Mouse (Mus musculus) thymus, adult 18-20 months (tissue): ENCODE data around the gene Bcas1.

Experiments used
- DNase-seq, 2 experiments: peaks; one replicate each; pipeline ENCODE4 v3.0.0; 2022; ENCODE audit warnings: mixed read lengths in 2 of 2

Bcas1 gene

DNA sequence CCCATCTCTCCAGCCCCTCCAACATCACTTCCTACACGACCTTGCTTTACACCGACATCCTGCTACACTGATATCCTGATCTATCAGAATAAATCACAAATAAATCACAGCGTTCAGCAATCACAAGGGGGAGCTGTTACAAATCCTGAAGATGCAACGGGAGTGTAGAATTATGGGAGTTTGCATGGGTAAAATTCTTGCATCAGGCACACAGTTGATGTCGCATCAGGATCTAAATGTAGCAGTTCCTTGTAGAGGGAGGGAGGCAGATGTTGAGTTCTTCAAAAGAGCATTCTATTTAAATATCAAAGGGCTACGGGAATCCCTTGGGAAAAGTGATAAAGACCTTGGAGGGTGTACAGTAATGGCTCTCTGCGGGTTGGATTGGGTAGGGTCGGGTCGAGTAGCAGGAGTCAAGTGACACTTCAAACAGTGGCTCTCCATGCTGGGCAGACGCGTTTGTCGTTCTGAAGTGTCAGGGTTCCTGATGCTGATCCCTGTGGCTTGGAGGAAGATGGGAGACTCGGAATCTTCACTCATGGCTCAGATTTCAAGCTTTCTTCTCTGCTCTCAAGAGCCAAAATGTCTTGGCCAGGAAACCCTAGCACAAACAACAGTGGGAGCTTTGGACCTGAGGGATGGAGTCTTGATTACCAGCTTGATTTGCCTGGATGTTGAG, 16.0 kb downstream of the Bcas1 start:
- no peak for DNase-seq

DNA sequence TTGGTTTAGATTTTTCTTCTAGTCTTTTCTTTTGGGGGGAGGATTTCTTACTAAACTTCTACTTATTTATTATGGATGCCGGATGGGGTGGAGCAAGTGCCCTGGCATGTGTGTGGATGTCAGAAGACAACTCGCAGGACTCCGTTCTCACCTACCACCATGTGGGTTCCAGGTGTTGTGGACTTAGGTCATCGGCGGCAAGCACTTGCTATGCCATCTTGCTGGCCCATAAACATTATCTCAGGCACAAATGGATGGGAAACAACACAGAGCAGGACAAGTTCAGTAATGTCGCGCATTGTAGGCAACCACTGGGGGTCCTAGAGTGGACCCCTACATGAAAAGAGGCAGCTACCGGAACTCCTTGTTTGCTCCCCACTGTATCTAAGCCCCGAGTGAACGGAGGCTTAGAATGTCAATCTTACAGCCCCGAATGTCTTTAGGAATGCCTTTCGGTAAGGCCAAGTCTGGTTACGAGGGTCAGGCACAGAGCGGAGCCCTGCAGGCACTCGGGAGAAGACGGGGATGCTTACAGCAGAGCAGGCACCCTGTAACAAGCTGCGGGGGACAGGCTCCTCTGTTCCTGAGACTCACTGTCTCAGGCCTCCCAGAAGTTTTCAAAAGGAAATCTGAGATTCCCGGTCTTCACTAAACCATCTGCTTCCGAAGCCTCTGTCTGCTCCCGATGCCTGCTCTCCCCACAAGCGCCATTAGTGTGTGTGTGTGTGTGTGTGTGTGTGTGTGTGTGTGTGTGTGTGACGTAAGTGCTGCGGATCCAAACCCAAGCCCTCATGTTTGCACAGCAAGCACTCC, 16.8 kb downstream of the Bcas1 start:
- no peak for DNase-seq

DNA sequence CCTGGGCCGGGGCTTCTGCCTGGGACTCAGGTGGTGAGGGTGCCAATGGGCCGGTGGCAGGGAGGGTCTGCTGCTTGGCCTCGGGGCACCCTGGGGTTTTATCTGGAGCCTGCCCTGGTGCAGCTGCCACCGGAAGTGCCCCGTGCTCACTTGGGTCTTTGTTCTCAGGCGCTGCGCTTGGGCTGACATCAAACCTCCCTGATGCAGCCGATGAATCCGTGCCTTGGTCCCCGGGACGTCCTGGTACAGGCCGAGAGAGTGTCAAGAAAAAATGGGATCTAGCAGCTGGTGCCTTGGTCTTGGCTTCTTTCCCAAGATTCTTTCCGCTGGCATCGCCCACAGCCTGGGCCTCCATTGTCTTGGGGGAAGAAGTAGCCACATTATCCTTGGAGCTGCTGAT, 21.2 kb downstream of the Bcas1 start:
- DNase-seq, result no peak

DNA sequence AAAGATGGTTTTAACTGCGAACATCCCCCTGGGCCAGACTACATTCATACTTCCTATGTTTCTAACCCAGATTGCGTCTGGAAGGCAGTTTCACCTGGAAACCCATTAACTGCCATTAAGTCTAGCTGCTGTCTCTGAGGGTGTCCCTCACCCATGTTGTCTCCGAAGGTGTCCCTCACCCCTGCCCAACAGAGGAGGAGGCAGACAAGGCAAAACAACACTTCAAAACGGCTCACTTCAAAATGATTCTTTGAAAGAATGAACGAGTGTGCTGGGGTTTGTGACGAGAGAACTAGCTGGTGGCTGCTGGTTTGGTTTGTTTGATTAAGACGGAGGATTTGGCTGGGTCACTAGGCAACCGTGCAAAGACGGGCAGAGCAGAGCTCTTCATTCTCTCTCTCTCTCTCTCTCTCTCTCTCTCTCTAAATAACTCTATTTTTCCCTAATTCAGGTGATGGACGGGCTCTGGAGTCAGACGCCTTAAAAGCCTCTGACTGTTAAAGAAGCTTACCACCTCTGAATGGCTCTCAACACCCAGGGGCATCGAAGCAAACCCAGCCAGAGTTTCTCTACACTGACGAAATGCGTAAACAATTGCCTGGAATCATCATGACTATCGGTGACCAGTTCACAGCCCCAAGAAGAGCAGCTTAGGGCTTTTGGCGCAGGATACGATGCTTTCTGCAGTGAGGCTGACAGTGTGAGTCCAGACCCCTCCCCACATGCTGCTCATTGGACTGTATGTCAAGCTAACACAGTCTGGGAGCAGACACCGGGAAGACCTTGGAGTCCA, 22.7 kb downstream of the Bcas1 start:
- no peak for DNase-seq

DNA sequence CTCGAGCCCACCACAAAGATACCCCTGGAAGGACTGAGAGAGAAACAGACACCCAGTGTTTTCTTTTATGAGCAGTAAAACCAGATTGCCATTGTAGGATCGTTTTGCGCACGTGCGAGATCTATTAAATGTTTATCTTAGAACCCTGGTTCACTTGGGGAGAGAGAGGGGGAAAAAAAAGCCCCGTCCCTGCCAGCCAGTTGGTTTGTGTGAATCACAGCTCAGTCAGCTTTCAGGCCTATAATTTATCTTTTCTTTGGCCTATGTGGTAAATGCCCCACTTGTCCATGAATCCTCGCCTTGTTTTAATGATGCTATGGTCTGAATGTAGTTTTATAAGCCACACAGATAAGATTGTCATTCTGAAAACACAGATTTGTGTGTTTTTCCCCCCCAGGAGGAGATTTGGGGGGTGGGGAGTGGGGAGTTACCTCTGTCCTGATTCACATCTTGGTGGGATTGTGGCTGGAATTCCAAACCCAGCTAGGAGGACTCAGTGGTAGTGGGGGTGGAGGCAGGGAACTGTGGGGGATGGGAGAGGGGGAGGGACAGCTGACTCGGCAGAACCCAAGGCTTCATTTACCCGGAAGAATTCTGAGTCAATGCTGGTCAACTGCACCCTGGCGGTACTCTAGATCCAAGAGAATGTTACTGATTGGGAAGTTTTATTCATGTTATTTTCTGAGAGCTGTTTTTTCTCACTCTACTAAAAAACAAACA, 23.8 kb downstream of the Bcas1 start:
- no peak for DNase-seq

DNA sequence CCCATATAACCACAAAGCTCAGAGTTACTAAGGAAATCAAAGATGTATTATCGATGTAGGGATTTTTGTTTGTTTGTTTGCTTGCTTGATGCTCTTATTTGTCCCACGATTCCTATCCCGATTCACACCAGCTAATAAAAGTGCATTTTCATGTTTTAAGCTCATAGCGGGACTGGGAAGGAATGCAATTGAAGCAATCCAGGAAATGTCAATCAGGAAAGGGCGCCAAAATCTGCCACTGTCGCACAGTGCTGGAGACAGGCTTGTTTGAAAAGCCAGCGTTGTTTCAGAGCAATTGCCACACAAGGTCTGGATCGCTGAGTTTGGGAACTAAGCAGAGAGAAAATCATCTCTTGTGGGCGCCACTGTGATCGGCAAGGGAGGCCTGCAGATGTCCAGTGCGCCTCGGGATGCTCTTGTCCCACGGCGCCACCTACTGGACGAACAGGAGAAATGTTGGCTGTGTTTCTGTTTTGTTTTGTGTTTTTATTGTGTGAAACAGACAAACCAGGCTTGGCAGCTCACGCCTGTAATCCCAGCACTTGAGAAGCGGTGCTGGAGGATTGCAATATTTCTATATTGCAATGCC, 26.3 kb downstream of the Bcas1 start:
- peak; percentile 7 to 30 for DNase-seq

DNA sequence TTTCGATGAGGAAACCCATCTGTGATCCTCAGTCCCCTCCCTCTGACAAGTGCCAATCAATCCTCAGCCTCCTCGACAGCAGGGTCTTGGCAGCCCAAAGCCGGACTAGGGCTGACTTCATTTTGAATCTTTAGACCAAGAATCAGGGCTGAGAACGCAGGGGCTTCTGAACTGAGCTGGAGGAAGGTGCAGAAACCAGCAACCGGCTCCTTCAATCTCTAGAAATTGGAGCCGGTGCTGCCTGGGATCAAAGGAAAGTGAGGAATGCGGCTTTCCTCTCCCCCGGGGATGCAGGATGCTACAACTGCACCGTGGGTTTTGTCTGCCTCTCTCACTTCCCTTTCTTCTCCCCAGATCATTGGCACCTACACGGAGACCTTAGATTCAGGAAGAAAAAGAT, 27.0 kb downstream of the Bcas1 start:
- no peak for DNase-seq

DNA sequence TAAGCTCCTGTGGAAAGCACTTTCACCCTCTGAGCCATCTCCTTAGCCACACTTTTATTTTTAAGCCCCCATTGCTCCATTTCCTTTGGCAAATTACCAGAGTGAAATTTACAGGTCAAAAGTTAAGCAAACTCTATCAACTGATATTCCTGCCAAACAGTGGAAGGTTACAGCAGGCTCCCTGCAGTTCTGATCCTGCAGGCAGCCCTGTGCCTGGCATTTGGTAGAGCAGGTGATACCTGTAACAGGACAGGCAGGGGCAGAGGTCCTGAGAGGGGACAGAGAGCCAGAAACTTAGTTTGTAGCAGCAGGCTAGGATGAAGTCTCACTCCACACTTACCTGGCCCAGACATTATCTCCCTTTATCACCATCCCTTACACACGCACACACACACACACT, 35.7 kb downstream of the Bcas1 start:
- DNase-seq, result no peak

DNA sequence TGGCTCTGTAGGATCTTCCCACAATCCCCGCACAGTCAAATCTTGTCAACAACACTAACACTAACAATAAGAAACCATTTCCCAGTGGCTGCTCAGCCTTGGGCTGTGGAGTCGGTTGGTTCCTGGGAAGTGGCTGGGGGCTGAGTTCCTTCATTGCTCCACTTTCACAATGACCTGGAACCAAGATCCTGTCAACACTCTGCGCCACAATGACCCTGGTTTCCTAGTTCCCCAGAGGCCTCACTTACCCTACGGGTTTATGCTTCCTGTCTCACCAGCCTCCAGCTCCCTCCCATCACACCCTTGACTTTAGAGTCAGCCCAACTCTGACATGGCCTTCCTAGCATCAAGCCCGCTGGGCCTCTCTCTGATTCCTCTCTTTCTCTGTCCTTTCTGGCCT, 39.3 kb downstream of the Bcas1 start:
- no peak for DNase-seq

DNA sequence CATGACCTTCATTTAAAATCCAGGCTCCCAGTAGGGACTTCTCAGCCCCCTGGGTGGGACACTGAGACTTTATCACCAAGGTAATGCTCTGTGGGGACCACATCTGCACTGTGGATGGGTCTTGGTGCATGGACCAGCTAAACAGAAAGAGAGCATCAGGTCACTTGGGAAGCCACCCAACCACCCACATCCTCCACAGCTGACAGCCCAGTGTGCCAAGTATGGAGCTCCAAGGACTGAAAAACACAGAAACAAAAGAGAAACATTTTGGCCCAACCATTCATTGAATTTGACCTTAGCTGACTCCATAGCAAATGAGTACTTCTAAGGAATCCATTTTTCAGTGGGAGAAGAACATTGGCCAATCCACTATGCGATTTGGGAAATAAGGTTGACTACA, 42.1 kb downstream of the Bcas1 start:
- no peak for DNase-seq

DNA sequence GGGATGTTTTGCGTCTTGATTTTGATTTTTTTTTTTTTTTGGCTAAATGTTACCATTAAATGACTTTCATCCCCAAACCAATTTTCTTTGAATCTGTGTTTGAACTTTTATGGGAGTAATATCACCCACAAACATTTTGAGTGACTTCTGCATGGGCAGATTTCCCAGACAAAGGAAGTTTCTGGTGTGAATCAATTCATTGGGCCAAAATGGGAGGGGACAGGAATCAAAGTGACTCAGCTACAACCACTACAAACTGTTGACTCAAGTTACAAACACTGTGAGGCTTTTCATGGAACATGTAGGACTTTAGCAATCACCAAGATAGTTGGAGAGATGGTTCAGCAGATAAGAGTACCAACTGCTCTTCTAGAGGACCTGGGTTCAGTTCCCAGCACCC, 42.9 kb downstream of the Bcas1 start:
- DNase-seq, result no peak

DNA sequence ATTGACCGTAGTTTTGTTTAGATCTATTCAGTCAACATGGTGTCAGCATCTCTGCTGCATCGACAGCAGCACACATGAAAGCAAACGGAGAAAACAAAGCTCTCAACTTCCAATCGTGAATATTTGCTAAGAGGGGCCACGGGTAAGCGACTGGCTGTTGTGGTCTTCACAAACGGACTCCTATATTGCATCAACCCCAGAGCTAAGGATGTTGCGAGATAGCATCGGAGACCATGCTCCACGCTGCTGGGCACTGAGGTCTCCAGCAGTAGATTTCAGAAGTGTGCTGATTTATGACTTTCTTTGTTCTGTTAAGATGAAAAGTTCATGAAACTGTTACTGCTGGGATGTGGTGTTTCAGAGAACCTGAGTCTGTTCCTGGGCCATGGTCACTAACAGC, 54.3 kb downstream of the Bcas1 start:
- DNase-seq, result no peak

DNA sequence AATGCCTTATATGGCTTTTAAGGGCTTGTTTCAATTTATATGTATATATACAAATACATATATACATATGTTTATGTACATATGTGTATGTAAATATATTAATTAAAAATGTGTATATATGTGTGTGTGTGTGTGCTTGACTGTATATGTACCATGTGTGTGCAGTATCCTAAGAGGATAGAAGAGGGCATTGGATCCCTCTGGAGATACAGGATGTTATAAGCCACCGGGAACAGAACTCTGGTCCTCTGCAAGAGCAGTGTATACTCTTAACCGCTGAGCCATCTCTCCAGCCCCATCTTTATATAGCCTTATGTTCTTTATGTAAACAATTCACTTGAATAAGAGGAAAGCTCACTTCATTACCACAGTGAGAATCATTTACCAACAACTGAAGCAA, 62.0 kb downstream of the Bcas1 start:
- DNase-seq, result no peak

DNA sequence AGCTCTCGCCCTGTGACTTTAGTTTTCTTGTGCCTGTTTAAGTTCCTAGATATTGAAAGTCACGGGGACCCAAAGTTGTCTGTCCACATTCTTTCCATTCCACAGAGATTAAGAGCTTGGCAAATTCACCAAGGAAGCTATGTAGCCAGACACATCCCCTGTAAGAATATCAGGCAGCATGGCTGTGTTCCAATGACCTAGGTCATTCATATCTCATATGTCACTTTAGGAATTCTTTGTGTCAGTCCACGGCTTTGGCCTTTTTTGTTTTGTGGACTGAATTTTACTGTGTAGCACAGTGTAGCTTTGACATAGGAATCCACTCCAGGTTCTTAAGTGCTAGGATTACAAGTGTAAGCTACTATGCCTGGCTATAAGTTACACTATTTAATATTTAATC, 62.4 kb downstream of the Bcas1 start:
- no peak for DNase-seq

DNA sequence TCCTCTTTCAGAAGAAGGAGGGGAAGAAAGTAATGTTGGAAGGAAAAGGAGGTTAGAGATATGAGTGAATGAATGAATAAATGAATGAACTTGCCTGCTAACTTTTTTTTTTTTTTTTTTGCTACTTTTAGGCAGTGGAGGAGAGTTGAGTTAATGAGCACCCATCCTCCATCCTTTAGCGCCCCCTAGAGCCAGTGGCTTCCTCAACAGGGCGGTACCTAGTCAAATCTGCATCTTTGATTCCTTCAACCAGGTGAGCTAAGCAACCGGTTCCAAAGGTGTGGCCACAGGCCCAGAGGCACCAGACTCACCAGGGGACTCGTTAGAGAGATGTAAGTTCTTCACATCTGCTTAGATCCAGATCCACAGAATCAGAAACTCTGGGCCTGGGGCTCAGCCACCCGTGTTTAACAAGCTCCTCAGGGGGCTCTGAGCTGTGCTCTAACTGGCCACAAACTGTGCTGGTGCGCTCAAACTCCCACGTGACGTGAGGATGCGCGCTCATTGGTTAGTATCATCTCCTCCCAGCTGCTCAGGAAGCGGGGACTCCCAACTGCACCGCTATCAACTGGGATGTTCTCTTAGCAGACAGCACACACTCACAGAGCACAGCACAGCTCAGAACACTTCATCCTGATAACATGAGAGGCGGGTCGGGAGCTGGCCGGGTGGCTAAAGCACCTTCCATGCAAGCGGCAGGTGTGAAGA, 70.8 kb downstream of the Bcas1 start:
- no peak for DNase-seq

DNA sequence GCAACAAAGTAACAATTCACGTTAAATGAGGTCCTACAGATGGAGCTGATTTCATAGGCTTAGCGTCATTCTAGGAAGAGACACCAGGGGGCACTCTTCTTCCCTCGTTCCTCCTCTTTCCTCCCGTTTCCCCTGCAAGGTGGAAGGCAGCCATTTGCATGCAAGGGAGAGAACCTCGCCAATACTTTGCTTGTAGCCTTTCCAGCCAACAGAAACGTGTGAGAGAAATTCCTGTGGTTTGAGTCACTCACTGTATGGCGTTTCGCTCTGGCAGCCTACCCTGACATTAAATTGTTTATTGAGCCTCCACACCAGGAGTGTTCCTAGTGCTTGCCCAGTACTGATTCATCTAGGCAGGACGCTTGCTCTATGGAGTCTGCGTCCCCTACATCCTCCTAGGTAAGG, 72.7 kb downstream of the Bcas1 start:
- DNase-seq, result no peak

DNA sequence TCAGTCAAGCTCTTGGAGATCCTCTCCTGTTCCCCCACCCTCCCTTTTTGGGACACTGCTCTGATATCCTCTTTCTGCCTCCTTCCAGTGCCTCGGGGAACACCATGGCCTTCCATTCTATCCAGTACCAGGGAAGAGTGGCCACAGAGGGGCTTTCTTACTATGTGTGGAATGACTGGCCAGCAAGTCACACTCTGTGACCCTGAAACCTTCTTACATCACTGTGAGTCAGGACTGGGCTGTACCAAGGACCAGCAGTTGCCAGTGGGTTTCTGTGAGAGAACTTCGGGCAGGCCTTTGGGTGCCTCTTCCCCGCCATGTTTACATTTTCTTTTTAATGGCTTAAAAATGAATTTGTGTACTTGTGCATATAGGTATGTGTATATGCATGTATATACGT, 75.4 kb downstream of the Bcas1 start:
- DNase-seq, result no peak

DNA sequence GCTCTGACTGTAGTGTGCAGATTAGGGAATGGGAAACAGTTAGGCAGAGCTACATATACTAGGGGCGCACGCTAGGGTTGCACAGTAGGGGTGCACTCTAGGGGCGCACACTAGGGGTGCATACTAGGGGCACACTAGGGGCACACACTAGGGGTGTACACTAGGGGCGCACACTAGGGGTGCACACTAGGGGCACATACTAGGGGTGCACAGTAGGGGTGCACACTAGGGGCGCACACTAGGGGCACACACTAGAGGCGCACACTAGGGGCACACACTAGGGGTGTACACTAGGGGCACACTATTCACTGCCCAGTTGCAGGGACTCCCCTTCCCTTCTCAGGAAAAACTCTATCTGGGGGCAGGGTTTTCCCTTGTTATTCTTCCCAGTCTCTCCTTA, 75.8 kb downstream of the Bcas1 start:
- no peak for DNase-seq

DNA sequence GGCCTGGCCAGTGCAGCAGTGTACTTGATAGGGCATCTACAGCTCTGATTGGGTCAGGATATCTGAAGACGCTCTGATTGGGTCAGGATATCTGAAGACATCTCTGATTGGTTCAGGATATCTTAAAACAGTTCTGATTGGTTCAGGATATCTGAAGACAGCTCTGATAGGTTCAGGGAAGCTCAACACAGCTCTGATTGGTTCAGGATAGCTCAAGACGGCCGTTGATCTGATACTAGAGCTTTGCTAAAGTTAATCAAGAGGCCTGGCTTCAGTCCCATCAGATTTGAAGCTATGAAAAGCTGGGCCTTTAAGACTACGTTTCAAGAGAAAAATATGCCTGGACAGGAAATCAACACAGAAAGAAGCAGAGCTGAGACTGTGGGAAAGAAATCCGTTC, 77.9 kb downstream of the Bcas1 start:
- no peak for DNase-seq

DNA sequence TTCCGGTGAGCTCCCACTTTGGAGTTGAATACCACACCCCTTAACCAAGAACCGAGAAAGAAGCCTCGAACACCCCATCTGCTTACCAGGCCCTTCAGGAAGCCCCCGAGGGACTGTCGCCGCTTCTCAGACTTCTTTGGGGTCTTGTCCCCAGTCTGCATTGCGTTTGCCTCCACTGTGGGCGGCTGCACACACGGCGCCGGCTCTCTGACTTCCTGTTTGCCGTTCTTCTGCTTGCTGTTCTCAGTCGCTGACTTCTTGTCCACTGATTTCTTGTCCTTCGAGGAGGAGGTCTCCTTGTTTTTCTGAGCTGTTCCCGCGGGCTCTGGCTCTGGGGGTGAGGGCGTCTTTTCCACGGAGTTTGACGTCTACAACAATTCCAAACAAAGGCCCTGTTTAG, 78.5 kb downstream of the Bcas1 start:
- no peak for DNase-seq

DNA sequence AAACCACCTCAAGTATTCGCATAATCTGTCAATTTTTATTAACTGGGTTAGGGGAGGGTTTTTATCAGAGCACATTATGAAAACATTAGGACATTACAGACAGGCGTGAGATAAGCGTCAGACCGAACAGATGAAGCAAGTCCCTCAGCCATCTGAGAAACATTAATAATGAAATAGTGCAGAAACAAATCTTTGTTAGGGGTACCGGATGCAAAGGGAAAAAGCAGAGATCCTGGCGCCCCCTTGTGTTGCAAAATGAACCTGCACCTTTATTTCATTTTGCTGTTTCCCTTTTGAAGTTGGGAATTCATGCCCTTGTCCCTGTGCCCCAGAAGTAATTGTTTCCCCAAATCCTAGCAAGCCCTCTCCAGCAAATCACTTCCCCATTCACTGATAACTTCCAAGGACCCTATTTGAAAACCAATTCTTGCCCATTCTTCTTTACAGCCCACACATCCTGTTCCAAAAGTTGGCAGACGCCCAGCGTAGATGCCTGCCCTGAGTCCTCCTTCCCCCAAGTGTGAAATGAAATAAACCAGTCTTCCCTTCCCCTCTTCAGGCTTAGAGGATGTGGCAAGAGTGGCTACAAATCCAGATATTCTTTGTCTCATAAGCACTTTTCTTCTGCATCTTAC, 80.4 kb downstream of the Bcas1 start:
- DNase-seq, result no peak

DNA sequence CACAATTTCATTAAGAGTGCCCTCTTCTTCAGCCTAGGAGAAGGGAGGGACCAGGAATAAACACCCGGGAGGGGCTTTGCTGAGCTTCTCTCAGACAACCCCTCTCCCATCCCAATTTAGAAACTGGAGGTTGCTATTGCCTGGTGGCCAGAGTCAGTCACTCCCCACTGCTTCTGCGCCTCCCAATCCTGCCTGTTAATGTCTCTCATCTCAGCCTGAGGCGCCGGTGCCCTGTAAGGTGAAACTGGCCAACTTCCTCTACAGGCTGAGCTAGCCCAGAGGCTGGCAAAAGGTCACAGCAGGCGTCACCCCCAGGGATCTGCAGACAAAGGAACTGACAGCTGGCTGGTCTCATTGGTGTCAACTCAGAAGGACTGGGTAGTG, 82.2 kb downstream of the Bcas1 start:
- DNase-seq, result no peak
